Mouse (Mus musculus): ENCODE measurements at regions not wholly inside any gene's neighbourhood (a gene's known extent, or its start where the extent isn't known, plus 50 kb on each side); places are given as distances from the start of the nearest gene placed in this dataset.

GRCm38 (mm10) chr8:34696365-34696764, 584.8 kb upstream of the Gm10131 start:
- H3K9ac ChIP-seq (ENCODE audit: low read length): no peak overlapping the region
- H3K4me1 ChIP-seq (ENCODE audit: control insufficient read depth, insufficient read depth, low read length): no peaks in the 10 kb centered on the region
- no peaks in the 10 kb centered on the region for H3K9me3 ChIP-seq (ENCODE audit: control insufficient read depth, low read length)
- no peaks in the 10 kb centered on the region for H3K27me3 ChIP-seq (ENCODE audit: control insufficient read depth, insufficient read depth, low read length)
- H3K4me3 ChIP-seq (ENCODE audit: low read depth, low read length): no peak overlapping the region
- DNase-seq (ENCODE audit: low spot score) (no peak), ATAC-seq (ENCODE audit: insufficient number of reproducible peaks, low FRiP score, low TSS enrichment, low read depth) (no peak)
- no peak overlapping the region for H3K4me2 ChIP-seq (ENCODE audit: low read depth, severe bottlenecking)
- no peaks in the 10 kb centered on the region for H3K36me3 ChIP-seq (ENCODE audit: control insufficient read depth, insufficient read depth, low read length)
- no peak overlapping the region for H3K27ac ChIP-seq (replicated peaks; ENCODE audit: low read depth, low read length)
- WGBS: 88% methylated on average over 12 of the region's 12 CpGs

- 55% methylated on average over 13 of the region's 13 CpGs for WGBS
- H3K4me1 ChIP-seq (ENCODE audit: control insufficient read depth, insufficient read depth, low read length): no peaks in the 10 kb centered on the region
- no peak overlapping the region for H3K4me3 ChIP-seq (ENCODE audit: low read depth, low read length)
- H3K27me3 ChIP-seq (ENCODE audit: control insufficient read depth, insufficient read depth, low read length): peaks cover 8% of the 10 kb centered on the region; the same call in 1 of the 2 replicates
- H3K27ac ChIP-seq (replicated peaks; ENCODE audit: low read depth, low read length): no peak overlapping the region
- no peak overlapping the region for H3K9ac ChIP-seq (ENCODE audit: low read length)
- no peaks in the 10 kb centered on the region for H3K9me3 ChIP-seq (ENCODE audit: control insufficient read depth, low read length)
- H3K36me3 ChIP-seq (ENCODE audit: control insufficient read depth, insufficient read depth, low read length): no peaks in the 10 kb centered on the region
- ATAC-seq (ENCODE audit: insufficient number of reproducible peaks, low FRiP score, low TSS enrichment, low read depth): no peak
- no peak overlapping the region for H3K4me2 ChIP-seq (ENCODE audit: low read depth, severe bottlenecking)
- DNase-seq (ENCODE audit: low spot score): no peak
These were observed 581.1 kb upstream of the Gm10131 start for GRCm38 (mm10) chr8:34692606-34693005.

- Histone ChIP-seq H3K27ac (replicated peaks; ENCODE audit: low read depth, low read length) (no peak overlapping the region), H3K9ac (ENCODE audit: low read length) (no peak overlapping the region), H3K4me2 (ENCODE audit: low read depth, severe bottlenecking) (no peak overlapping the region), H3K4me1 (ENCODE audit: control insufficient read depth, insufficient read depth, low read length) (no peaks in the 10 kb centered on the region), H3K9me3 (ENCODE audit: control insufficient read depth, low read length) (no peaks in the 10 kb centered on the region), H3K36me3 (ENCODE audit: control insufficient read depth, insufficient read depth, low read length) (no peaks in the 10 kb centered on the region), H3K27me3 (ENCODE audit: control insufficient read depth, insufficient read depth, low read length) (peaks cover 8% of the 10 kb centered on the region; the same call in 1 of the 2 replicates), H3K4me3 (ENCODE audit: low read depth, low read length) (no peak overlapping the region)
- DNase-seq (ENCODE audit: low spot score): no peak
- ATAC-seq (ENCODE audit: insufficient number of reproducible peaks, low FRiP score, low TSS enrichment, low read depth): no peak
- WGBS: 72% methylated on average over 6 of the region's 6 CpGs
These were observed 580.2 kb upstream of the Gm10131 start for GRCm38 (mm10) chr8:34691776-34692175.

GRCm38 (mm10) chr8:34689825-34690493, 578.4 kb upstream of the Gm10131 start:
- Histone ChIP-seq H3K9ac (ENCODE audit: low read length) (no peak overlapping the region), H3K4me2 (ENCODE audit: low read depth, severe bottlenecking) (peak overlapping the region; percentile 41), H3K36me3 (ENCODE audit: control insufficient read depth, insufficient read depth, low read length) (no peaks in the 10 kb centered on the region), H3K27me3 (ENCODE audit: control insufficient read depth, insufficient read depth, low read length) (peaks cover 8% of the 10 kb centered on the region; the same call in 1 of the 2 replicates), H3K9me3 (ENCODE audit: control insufficient read depth, low read length) (no peaks in the 10 kb centered on the region), H3K27ac (replicated peaks; ENCODE audit: low read depth, low read length) (no peak overlapping the region), H3K4me3 (ENCODE audit: low read depth, low read length) (no peak overlapping the region), H3K4me1 (ENCODE audit: control insufficient read depth, insufficient read depth, low read length) (no peaks in the 10 kb centered on the region)
- DNase-seq (ENCODE audit: low spot score) (no peak), ATAC-seq (ENCODE audit: insufficient number of reproducible peaks, low FRiP score, low TSS enrichment, low read depth) (no peak)
- WGBS: 19% methylated on average over 9 of the region's 9 CpGs

- 19% methylated on average over 33 of the region's 33 CpGs for WGBS
- no peaks in the 10 kb centered on the region for H3K36me3 ChIP-seq (ENCODE audit: control insufficient read depth, insufficient read depth, low read length)
- no peak overlapping the region for H3K27ac ChIP-seq (replicated peaks; ENCODE audit: low read depth, low read length)
- H3K4me1 ChIP-seq (ENCODE audit: control insufficient read depth, insufficient read depth, low read length): no peaks in the 10 kb centered on the region
- peak; percentile 36 for DNase-seq (ENCODE audit: low spot score)
- peak overlapping the region; percentile 41 for H3K4me2 ChIP-seq (ENCODE audit: low read depth, severe bottlenecking)
- ATAC-seq (ENCODE audit: insufficient number of reproducible peaks, low FRiP score, low TSS enrichment, low read depth): no peak
- no peaks in the 10 kb centered on the region for H3K9me3 ChIP-seq (ENCODE audit: control insufficient read depth, low read length)
- peaks cover 8% of the 10 kb centered on the region; the same call in 1 of the 2 replicates for H3K27me3 ChIP-seq (ENCODE audit: control insufficient read depth, insufficient read depth, low read length)
- H3K9ac ChIP-seq (ENCODE audit: low read length): no peak overlapping the region
- H3K4me3 ChIP-seq (ENCODE audit: low read depth, low read length): no peak overlapping the region
These were observed 577.7 kb upstream of the Gm10131 start for GRCm38 (mm10) chr8:34689049-34689824.

- Histone ChIP-seq H3K4me2 (ENCODE audit: low read depth, severe bottlenecking) (no peak overlapping the region), H3K27ac (replicated peaks; ENCODE audit: low read depth, low read length) (no peak overlapping the region), H3K27me3 (ENCODE audit: control insufficient read depth, insufficient read depth, low read length) (peaks cover 8% of the 10 kb centered on the region; the same call in 1 of the 2 replicates), H3K4me1 (ENCODE audit: control insufficient read depth, insufficient read depth, low read length) (no peaks in the 10 kb centered on the region), H3K9ac (ENCODE audit: low read length) (no peak overlapping the region), H3K4me3 (ENCODE audit: low read depth, low read length) (no peak overlapping the region), H3K36me3 (ENCODE audit: control insufficient read depth, insufficient read depth, low read length) (no peaks in the 10 kb centered on the region), H3K9me3 (ENCODE audit: control insufficient read depth, low read length) (no peaks in the 10 kb centered on the region)
- DNase-seq (ENCODE audit: low spot score) (no peak), ATAC-seq (ENCODE audit: insufficient number of reproducible peaks, low FRiP score, low TSS enrichment, low read depth) (no peak)
- 67% methylated on average over 20 of the region's 20 CpGs for WGBS
These were observed 577.0 kb upstream of the Gm10131 start for GRCm38 (mm10) chr8:34688396-34689048.

- Histone ChIP-seq H3K27ac (replicated peaks; ENCODE audit: low read depth, low read length) (no peak overlapping the region), H3K4me2 (ENCODE audit: low read depth, severe bottlenecking) (no peak overlapping the region), H3K9me3 (ENCODE audit: control insufficient read depth, low read length) (no peaks in the 10 kb centered on the region), H3K4me3 (ENCODE audit: low read depth, low read length) (no peak overlapping the region), H3K27me3 (ENCODE audit: control insufficient read depth, insufficient read depth, low read length) (peaks cover 8% of the 10 kb centered on the region; the same call in 1 of the 2 replicates), H3K36me3 (ENCODE audit: control insufficient read depth, insufficient read depth, low read length) (no peaks in the 10 kb centered on the region), H3K9ac (ENCODE audit: low read length) (no peak overlapping the region), H3K4me1 (ENCODE audit: control insufficient read depth, insufficient read depth, low read length) (no peaks in the 10 kb centered on the region)
- ATAC-seq (ENCODE audit: insufficient number of reproducible peaks, low FRiP score, low TSS enrichment, low read depth) (no peak), DNase-seq (ENCODE audit: low spot score) (no peak)
- WGBS: 90% methylated on average over 10 of the region's 10 CpGs
These were observed 574.8 kb upstream of the Gm10131 start for GRCm38 (mm10) chr8:34686371-34686770.

- Histone ChIP-seq H3K27ac (replicated peaks; ENCODE audit: low read depth, low read length) (no peak overlapping the region), H3K9ac (ENCODE audit: low read length) (no peak overlapping the region), H3K36me3 (ENCODE audit: control insufficient read depth, insufficient read depth, low read length) (no peaks in the 10 kb centered on the region), H3K4me2 (ENCODE audit: low read depth, severe bottlenecking) (no peak overlapping the region), H3K4me1 (ENCODE audit: control insufficient read depth, insufficient read depth, low read length) (0 out of 2 replicates have a peak, but pooled peaks cover 3% of the 10 kb centered on the region), H3K4me3 (ENCODE audit: low read depth, low read length) (no peak overlapping the region), H3K9me3 (ENCODE audit: control insufficient read depth, low read length) (no peaks in the 10 kb centered on the region), H3K27me3 (ENCODE audit: control insufficient read depth, insufficient read depth, low read length) (peaks cover 5% of the 10 kb centered on the region; the same call in 1 of the 2 replicates)
- ATAC-seq (ENCODE audit: insufficient number of reproducible peaks, low FRiP score, low TSS enrichment, low read depth) (no peak), DNase-seq (ENCODE audit: low spot score) (no peak)
- WGBS: 77% methylated on average over 7 of the region's 7 CpGs
These were observed 573.1 kb upstream of the Gm10131 start for GRCm38 (mm10) chr8:34684683-34685082.
